In the genomic region with DNA sequence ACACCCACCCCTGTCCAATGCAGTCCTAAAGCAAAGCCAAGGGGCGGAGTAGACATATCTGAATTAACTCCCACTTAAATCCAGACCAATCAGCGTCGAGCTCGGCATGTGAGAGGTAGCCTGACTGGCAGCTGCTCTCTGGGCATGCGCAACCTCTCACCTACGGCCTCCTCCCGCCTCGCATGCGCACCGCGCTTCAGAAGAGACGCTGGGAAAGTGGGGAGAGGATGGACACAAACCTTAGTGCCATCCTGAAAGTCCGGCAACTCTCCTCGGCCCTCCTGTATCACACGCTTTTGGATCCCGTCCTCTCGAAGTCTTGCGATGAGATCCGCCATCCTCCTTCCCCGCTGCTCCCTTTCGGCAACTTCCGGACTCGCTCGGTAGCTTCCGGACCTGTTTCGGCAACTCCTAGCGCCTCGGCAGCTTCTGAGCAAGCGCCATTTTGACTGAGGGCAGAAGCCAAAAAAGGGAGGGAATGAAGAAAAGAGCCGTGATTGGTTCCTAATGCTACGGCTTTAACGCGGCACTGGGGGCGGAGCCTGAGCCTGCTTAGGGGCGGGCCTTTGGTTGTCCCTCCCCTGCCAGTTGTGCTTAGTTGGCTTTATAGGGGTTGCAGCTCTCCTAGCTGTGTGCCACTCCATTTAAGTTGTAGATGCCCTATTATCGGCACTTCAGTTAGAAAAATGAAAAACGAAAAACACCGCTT, we compare ENCODE assay signal across 7 mouse cellular contexts. TPM values are rescaled to one million over a fixed set of nuclear protein-coding genes. Genes with fewer than 3 reads are reported as not detected.
DNase-seq lines count a peak whose midpoint lies in the region; ATAC-seq lines count a peak whose summit lies in the region.

No protein-coding gene starts in this region.

- peak; percentile 75 for ATAC-seq in intestine, embryonic 16.5 days
- peak; percentile 80 for ATAC-seq in midbrain, embryonic 11.5 days (ENCODE audit: low FRiP score)

- WGBS in intestine, embryonic 16.5 days = 2% methylated on average over 38 of the region's 38 CpGs
- WGBS in midbrain, embryonic 11.5 days = 4% methylated on average over 38 of the region's 38 CpGs

- H3K4me1 ChIP-seq in intestine, embryonic 16.5 days (ENCODE audit: control insufficient read depth, insufficient read depth, low read length) = peaks cover 13% of the 10 kb centered on the region
- H3K4me1 ChIP-seq in midbrain, embryonic 11.5 days (ENCODE audit: control insufficient read depth, insufficient read depth, low read length) = peaks cover 8% of the 10 kb centered on the region

- peak overlapping the region; percentile 76 for H3K27ac ChIP-seq in intestine, embryonic 16.5 days (ENCODE audit: low read length)
- H3K27ac ChIP-seq in midbrain, embryonic 11.5 days (ENCODE audit: low read depth, low read length) = peak overlapping the region; percentile 46

- H3K36me3 ChIP-seq in intestine, embryonic 16.5 days (ENCODE audit: control insufficient read depth, insufficient read depth, low read length) = 0 out of 2 replicates have a peak, but pooled peaks cover 7% of the 10 kb centered on the region
- no peaks in the 10 kb centered on the region for H3K36me3 ChIP-seq in midbrain, embryonic 11.5 days (ENCODE audit: control insufficient read depth, insufficient read depth, low read length)

- H3K9me3 ChIP-seq in intestine, embryonic 16.5 days (ENCODE audit: control insufficient read depth, low read length) = no peaks in the 10 kb centered on the region
- H3K9me3 ChIP-seq in midbrain, embryonic 11.5 days (ENCODE audit: control insufficient read depth, low read length) = no peaks in the 10 kb centered on the region

- peak overlapping the region; percentile 60 for H3K4me2 ChIP-seq in intestine, embryonic 16.5 days (ENCODE audit: low read depth, low read length)
- peak overlapping the region; percentile 44 for H3K4me2 ChIP-seq in midbrain, embryonic 11.5 days

- peak overlapping the region; percentile 67 for H3K9ac ChIP-seq in intestine, embryonic 16.5 days (ENCODE audit: low read depth, low read length)
- H3K9ac ChIP-seq in midbrain, embryonic 11.5 days (ENCODE audit: low read length) = peak overlapping the region; percentile 62

- H3K4me3 ChIP-seq in intestine, embryonic 16.5 days (ENCODE audit: low read length) = peak overlapping the region; percentile 55
- H3K4me3 ChIP-seq in midbrain, embryonic 11.5 days (ENCODE audit: low read depth, low read length) = peak overlapping the region; percentile 31

- intact Hi-C loops in left cerebral cortex, postnatal 36 days (cut with DNase I) = no loop called here

- peak; percentile 98 for DNase-seq in adrenal gland, adult 8-10 months
- peak; percentile 98 for DNase-seq in embryo, embryonic 9.5 days (ENCODE audit: extremely low spot score)
- peak; percentile 90 to 98 for DNase-seq in gastrocnemius, postnatal 4 days (ENCODE audit: low spot score in 2 of 2)
- DNase-seq in left cerebral cortex, postnatal 36 days (ENCODE audit: low spot score in 2 of 2) = peak; percentile 96 to 98
- DNase-seq in midbrain, embryonic 11.5 days (ENCODE audit: low spot score, missing footprints) = peak; percentile 100
- peak; percentile 98 for DNase-seq in skeletal muscle tissue, adult 2 months (ENCODE audit: low read depth, low spot score)

- H3K27me3 ChIP-seq in intestine, embryonic 16.5 days (replicated peaks; ENCODE audit: control insufficient read depth, insufficient read depth, low read length) = no peaks in the 10 kb centered on the region
- H3K27me3 ChIP-seq in midbrain, embryonic 11.5 days (ENCODE audit: control insufficient read depth, insufficient read depth, low read length) = no peaks in the 10 kb centered on the region

RNA-seq across cellular contexts. Expression of gene Aip, which starts 4.4 kb away (rescaled TPM):
- total RNA-seq in adrenal gland, adult 8-10 months (2022) = 100 to 1,000 TPM; 129 to 143 (median 134) TPM
- total RNA-seq in gastrocnemius, postnatal 4 days (2021) = 10 to 100 TPM; 49.9 to 61.1 TPM
- polyA plus RNA-seq in intestine, embryonic 16.5 days (2015; fragmentation: Nextera tagmentation; extraction: Ambion mirVana) = 78.4 and 81.2 TPM in 2 replicates
- 100 to 1,000 TPM; 106 to 133 TPM for total RNA-seq in left cerebral cortex, postnatal 36 days (2021)
- polyA plus RNA-seq in midbrain, embryonic 11.5 days (2014; fragmentation: Nextera tagmentation; extraction: Ambion mirVana) = 54.9 and 58.9 TPM in 2 replicates

RNA-seq across cellular contexts. Expression of gene Gpr152, which starts 18.3 kb away (rescaled TPM):
- total RNA-seq in adrenal gland, adult 8-10 months (2022) = under 1 TPM in 2 of 4 experiments, not detected in 2; 0.06 to 0.08 TPM
- not detected for total RNA-seq in gastrocnemius, postnatal 4 days (2021)
- 0.04 TPM in 1 of 2 replicates, not detected in the other for polyA plus RNA-seq in intestine, embryonic 16.5 days (2015; fragmentation: Nextera tagmentation; extraction: Ambion mirVana)
- total RNA-seq in left cerebral cortex, postnatal 36 days (2021) = not detected
- polyA plus RNA-seq in midbrain, embryonic 11.5 days (2014; fragmentation: Nextera tagmentation; extraction: Ambion mirVana) = not detected in 2 replicates

RNA-seq across cellular contexts. Expression of gene Pitpnm1, which starts 21.5 kb away (rescaled TPM):
- 100 to 1,000 TPM in 1 of 4 experiments, 10 to 100 TPM in 3; 57.1 to 119 (median 84.1) TPM for total RNA-seq in adrenal gland, adult 8-10 months (2022)
- total RNA-seq in gastrocnemius, postnatal 4 days (2021) = 1 to 10 TPM; 6.1 to 7.3 TPM
- 17.5 and 19.7 TPM in 2 replicates for polyA plus RNA-seq in intestine, embryonic 16.5 days (2015; fragmentation: Nextera tagmentation; extraction: Ambion mirVana)
- 100 to 1,000 TPM; 202 to 203 TPM for total RNA-seq in left cerebral cortex, postnatal 36 days (2021)
- 11.2 and 11.3 TPM in 2 replicates for polyA plus RNA-seq in midbrain, embryonic 11.5 days (2014; fragmentation: Nextera tagmentation; extraction: Ambion mirVana)

RNA-seq across cellular contexts. Expression of gene Cabp4, which starts 22.6 kb away (rescaled TPM):
- under 1 TPM; 0.23 to 0.59 (median 0.39) TPM for total RNA-seq in adrenal gland, adult 8-10 months (2022)
- total RNA-seq in gastrocnemius, postnatal 4 days (2021) = not detected
- 0.11 and 0.20 TPM in 2 replicates for polyA plus RNA-seq in intestine, embryonic 16.5 days (2015; fragmentation: Nextera tagmentation; extraction: Ambion mirVana)
- not detected for total RNA-seq in left cerebral cortex, postnatal 36 days (2021)
- 0.11 TPM in 1 of 2 replicates, not detected in the other for polyA plus RNA-seq in midbrain, embryonic 11.5 days (2014; fragmentation: Nextera tagmentation; extraction: Ambion mirVana)

RNA-seq across cellular contexts. Expression of gene Cdk2ap2, which starts 24.3 kb away (rescaled TPM):
- total RNA-seq in adrenal gland, adult 8-10 months (2022) = 100 to 1,000 TPM; 100 to 146 (median 129) TPM
- total RNA-seq in gastrocnemius, postnatal 4 days (2021) = 10 to 100 TPM; 22.9 to 23.9 TPM
- polyA plus RNA-seq in intestine, embryonic 16.5 days (2015; fragmentation: Nextera tagmentation; extraction: Ambion mirVana) = 159 TPM in 2 replicates
- total RNA-seq in left cerebral cortex, postnatal 36 days (2021) = 10 to 100 TPM; 28.8 to 34.1 TPM
- polyA plus RNA-seq in midbrain, embryonic 11.5 days (2014; fragmentation: Nextera tagmentation; extraction: Ambion mirVana) = 60.8 and 73.5 TPM in 2 replicates

Comparison
In these comparisons a context has a peak if more than half of its experiments do, and no peak if none do; other contexts are left out.
1. Peak in every context shown above with its lines: DNase-seq, ATAC-seq, H3K4me3 ChIP-seq and H3K27ac ChIP-seq.
2. RNA of gene Pitpnm1, which starts 21.5 kb away (total RNA-seq): 202 to 203 TPM in left cerebral cortex, postnatal 36 days and 57.1 to 119 TPM in adrenal gland, adult 8-10 months; 6.1 to 7.3 TPM in gastrocnemius, postnatal 4 days; every median in the first group is over 4 times any median in the second.